Mouse (Mus musculus): ENCODE measurements at regions not wholly inside any gene's neighbourhood (a gene's known extent, or its start where the extent isn't known, plus 50 kb on each side); places are given as distances from the start of the nearest gene placed in this dataset.
A peak's percentile ranks its signal among the peaks of the same experiment; 100 is the strongest.
"Not testable (repeated sequence)": the region's sequence is repeated elsewhere in the genome, so short reads cannot be mapped to it uniquely, and the experiment has no call there.

GRCm38 (mm10) chr12:74825664-74826063, 351.5 kb downstream of the Kcnh5 start:
- H3K27ac ChIP-seq: no peak overlapping the region
- H3K4me3 ChIP-seq: no peak overlapping the region
- H3K27me3 ChIP-seq: no peaks in the 10 kb centered on the region
- H3K4me2 ChIP-seq (replicated peaks): no peak overlapping the region
- ATAC-seq (ENCODE audit: low FRiP score, low read depth): no peak
- H3K9me3 ChIP-seq: no peaks in the 10 kb centered on the region
- no peak overlapping the region for H3K9ac ChIP-seq
- no peaks in the 10 kb centered on the region for H3K36me3 ChIP-seq
- H3K4me1 ChIP-seq: no peaks in the 10 kb centered on the region
- WGBS: 67% methylated on average over 3 of the region's 3 CpGs

GRCm38 (mm10) chr12:74824735-74825494, 352.2 kb downstream of the Kcnh5 start:
- no peak overlapping the region for H3K27ac ChIP-seq
- no peaks in the 10 kb centered on the region for H3K27me3 ChIP-seq
- no peak overlapping the region for H3K4me3 ChIP-seq
- 64% methylated on average over 3 of the region's 3 CpGs for WGBS
- no peaks in the 10 kb centered on the region for H3K36me3 ChIP-seq
- no peaks in the 10 kb centered on the region for H3K9me3 ChIP-seq
- no peak overlapping the region for H3K4me2 ChIP-seq (replicated peaks)
- H3K9ac ChIP-seq: no peak overlapping the region
- ATAC-seq (ENCODE audit: low FRiP score, low read depth): no peak
- H3K4me1 ChIP-seq: no peaks in the 10 kb centered on the region

- H3K4me1 ChIP-seq; H3K9me3 ChIP-seq; ATAC-seq (ENCODE audit: low FRiP score, low read depth); H3K4me2 ChIP-seq (replicated peaks); H3K27me3 ChIP-seq; H3K36me3 ChIP-seq; H3K27ac ChIP-seq; H3K4me3 ChIP-seq; H3K9ac ChIP-seq: not testable (repeated sequence)
- WGBS: 90% methylated on average over 3 of the region's 3 CpGs
These were observed 361.0 kb downstream of the Kcnh5 start for GRCm38 (mm10) chr12:74816181-74816580.

GRCm38 (mm10) chr12:74808571-74808970, 368.6 kb downstream of the Kcnh5 start:
- H3K27me3 ChIP-seq, H3K36me3 ChIP-seq: not testable (repeated sequence)

GRCm38 (mm10) chr12:74807926-74808325, 369.2 kb downstream of the Kcnh5 start:
- not testable (repeated sequence) for H3K27ac ChIP-seq; H3K27me3 ChIP-seq; H3K4me1 ChIP-seq; H3K4me2 ChIP-seq (replicated peaks); H3K9ac ChIP-seq; H3K36me3 ChIP-seq; H3K9me3 ChIP-seq; H3K4me3 ChIP-seq; ATAC-seq (ENCODE audit: low FRiP score, low read depth)
- 94% methylated on average over 15 of the region's 15 CpGs for WGBS

More at GRCm38 (mm10) chr12:74808571-74808970, 368.6 kb downstream of the Kcnh5 start:
- H3K4me2 ChIP-seq (replicated peaks); H3K9ac ChIP-seq; H3K4me1 ChIP-seq; H3K4me3 ChIP-seq; ATAC-seq (ENCODE audit: low FRiP score, low read depth); H3K27ac ChIP-seq; H3K9me3 ChIP-seq: not testable (repeated sequence)
- 94% methylated on average over 2 of the region's 2 CpGs for WGBS

- H3K27me3 ChIP-seq: no peaks in the 10 kb centered on the region
- no peaks in the 10 kb centered on the region for H3K36me3 ChIP-seq
- no peak overlapping the region for H3K4me2 ChIP-seq (replicated peaks)
- peak; percentile 73; the same call in 1 of the 2 replicates for ATAC-seq (ENCODE audit: low FRiP score, low read depth)
- peaks cover 6% of the 10 kb centered on the region for H3K9me3 ChIP-seq
- 52% methylated on average over 13 of the region's 13 CpGs for WGBS
- no peak overlapping the region for H3K27ac ChIP-seq
- no peak overlapping the region for H3K4me3 ChIP-seq
- no peak overlapping the region for H3K9ac ChIP-seq
- no peaks in the 10 kb centered on the region for H3K4me1 ChIP-seq
These were observed 373.2 kb downstream of the Kcnh5 start for GRCm38 (mm10) chr12:74803740-74804512.

- no peak overlapping the region for H3K4me3 ChIP-seq
- H3K36me3 ChIP-seq: no peaks in the 10 kb centered on the region
- no peaks in the 10 kb centered on the region for H3K4me1 ChIP-seq
- 74% methylated on average over 3 of the region's 3 CpGs for WGBS
- no peak for ATAC-seq (ENCODE audit: low FRiP score, low read depth)
- no peak overlapping the region for H3K27ac ChIP-seq
- H3K9ac ChIP-seq: no peak overlapping the region
- no peaks in the 10 kb centered on the region for H3K9me3 ChIP-seq
- H3K4me2 ChIP-seq (replicated peaks): no peak overlapping the region
- H3K27me3 ChIP-seq: no peaks in the 10 kb centered on the region
These were observed 385.1 kb downstream of the Kcnh5 start for GRCm38 (mm10) chr12:74792036-74792435.

GRCm38 (mm10) chr12:74762284-74762683, 414.8 kb downstream of the Kcnh5 start:
- WGBS: 97% methylated on average over 1 of the region's 1 CpGs
- Histone ChIP-seq H3K4me1 (no peaks in the 10 kb centered on the region), H3K27me3 (no peaks in the 10 kb centered on the region), H3K36me3 (no peaks in the 10 kb centered on the region), H3K4me3 (no peak overlapping the region), H3K27ac (no peak overlapping the region), H3K9me3 (no peaks in the 10 kb centered on the region), H3K9ac (no peak overlapping the region), H3K4me2 (replicated peaks) (no peak overlapping the region)
- no peak for ATAC-seq (ENCODE audit: low FRiP score, low read depth)

GRCm38 (mm10) chr12:74745051-74745450, 428.9 kb upstream of the Gm11042 start:
- 92% methylated on average over 1 of the region's 1 CpGs for WGBS
- H3K36me3 ChIP-seq: no peaks in the 10 kb centered on the region
- no peak for ATAC-seq (ENCODE audit: low FRiP score, low read depth)

GRCm38 (mm10) chr12:74728866-74729265, 412.7 kb upstream of the Gm11042 start:
- no peak overlapping the region for H3K4me2 ChIP-seq (replicated peaks)
- no peaks in the 10 kb centered on the region for H3K36me3 ChIP-seq
- no peaks in the 10 kb centered on the region for H3K27me3 ChIP-seq
- H3K4me3 ChIP-seq: no peak overlapping the region
- H3K9me3 ChIP-seq: no peaks in the 10 kb centered on the region
- ATAC-seq (ENCODE audit: low FRiP score, low read depth): no peak
- no peak overlapping the region for H3K9ac ChIP-seq
- no peaks in the 10 kb centered on the region for H3K4me1 ChIP-seq
- 90% methylated on average over 2 of the region's 2 CpGs for WGBS
- H3K27ac ChIP-seq: no peak overlapping the region

More at GRCm38 (mm10) chr12:74745051-74745450, 428.9 kb upstream of the Gm11042 start:
- Histone ChIP-seq H3K27me3 (0 out of 2 replicates have a peak, but pooled peaks cover 2% of the 10 kb centered on the region), H3K4me3 (no peak overlapping the region), H3K27ac (no peak overlapping the region), H3K4me1 (0 out of 2 replicates have a peak, but pooled peaks cover 6% of the 10 kb centered on the region), H3K9me3 (no peaks in the 10 kb centered on the region), H3K4me2 (replicated peaks) (no peak overlapping the region), H3K9ac (no peak overlapping the region)

- H3K27ac ChIP-seq: no peak overlapping the region
- H3K9ac ChIP-seq: no peak overlapping the region
- ATAC-seq (ENCODE audit: low FRiP score, low read depth): no peak
- H3K27me3 ChIP-seq: no peaks in the 10 kb centered on the region
- no peaks in the 10 kb centered on the region for H3K9me3 ChIP-seq
- no peaks in the 10 kb centered on the region for H3K4me1 ChIP-seq
- 89% methylated on average over 3 of the region's 3 CpGs for WGBS
- H3K4me3 ChIP-seq: no peak overlapping the region
- H3K4me2 ChIP-seq (replicated peaks): no peak overlapping the region
- no peaks in the 10 kb centered on the region for H3K36me3 ChIP-seq
These were observed 363.0 kb upstream of the Gm11042 start for GRCm38 (mm10) chr12:74679149-74679548.

- 78% methylated on average over 2 of the region's 2 CpGs for WGBS
- H3K9me3 ChIP-seq: no peaks in the 10 kb centered on the region
- no peak overlapping the region for H3K9ac ChIP-seq
- no peak overlapping the region for H3K4me2 ChIP-seq (replicated peaks)
- no peak for ATAC-seq (ENCODE audit: low FRiP score, low read depth)
- H3K27ac ChIP-seq: no peak overlapping the region
- H3K36me3 ChIP-seq: no peaks in the 10 kb centered on the region
- H3K27me3 ChIP-seq: no peaks in the 10 kb centered on the region
- no peak overlapping the region for H3K4me3 ChIP-seq
- no peaks in the 10 kb centered on the region for H3K4me1 ChIP-seq
These were observed 361.6 kb upstream of the Gm11042 start for GRCm38 (mm10) chr12:74677835-74678234.

All from limb, embryonic 13.5 days (tissue).